Mouse (Mus musculus) midbrain, embryonic 14.5 days (tissue): ENCODE results near the gene Olfr128. TPM values are rescaled to one million over a fixed set of nuclear protein-coding genes. Genes with fewer than 3 reads are reported as not detected.
"Not testable (repeated sequence)": the region's sequence is repeated elsewhere in the genome, so short reads cannot be mapped to it uniquely, and the experiment has no call there.

ENCODE experiments used
- ATAC-seq: fragments of 200-750 bp; cut with Nextera tagmentation; 2 replicates; pipeline ENCODE4 v1.8.0; 2017; ENCODE audit warnings: moderate number of reproducible peaks, moderate library complexity; ENCODE audit not compliant: low FRiP score, low TSS enrichment
- DNase-seq: peaks from one replicate; pipeline ENCODE4 v3.0.0-alpha.2; 2015
- H3K27ac ChIP-seq: fragments of 300-500 bp; sonication (generic); replicated peaks from 2 replicates; pipeline ENCODE4 v1.5.1; 2014; ENCODE audit warnings: mild to moderate bottlenecking, low read depth, low read length, moderate library complexity
- H3K27me3 ChIP-seq: fragments of 300-500 bp; sonication (generic); 2 replicates; pipeline ENCODE4 v1.6.1; 2014; ENCODE audit warnings: low read length, control low read depth, mixed read lengths; ENCODE audit not compliant: control insufficient read depth, insufficient read depth
- H3K36me3 ChIP-seq: fragments of 300-500 bp; sonication (generic); 2 replicates; pipeline ENCODE4 v1.6.1; 2014; ENCODE audit warnings: low read length, control low read depth; ENCODE audit not compliant: control insufficient read depth, insufficient read depth
- H3K4me1 ChIP-seq: fragments of 300-500 bp; sonication (generic); 2 replicates; pipeline ENCODE4 v1.6.1; 2014; ENCODE audit warnings: mild to moderate bottlenecking, antibody characterized with exemption, low read length, control low read depth; ENCODE audit not compliant: control insufficient read depth, insufficient read depth
- H3K4me2 ChIP-seq: fragments of 300-500 bp; sonication (generic); 2 replicates; pipeline ENCODE4 v1.6.1; 2014; ENCODE audit warnings: mild to moderate bottlenecking, low read length, moderate library complexity
- H3K4me3 ChIP-seq: fragments of 300-500 bp; sonication (generic); replicated peaks from 2 replicates; pipeline ENCODE4 v1.5.1; 2014; ENCODE audit warnings: low read depth, low read length
- H3K9ac ChIP-seq: fragments of 300-500 bp; sonication (generic); replicated peaks from 2 replicates; pipeline ENCODE4 v1.6.1; 2014; ENCODE audit warnings: mild to moderate bottlenecking, low read length, moderate library complexity
- H3K9me3 ChIP-seq: fragments of 300-500 bp; sonication (generic); 2 replicates; pipeline ENCODE4 v1.6.1; 2016; ENCODE audit warnings: low read length, control low read depth, mixed read lengths; ENCODE audit not compliant: control insufficient read depth
- WGBS: fragments of 180-500 bp; shearing (Covaris S2); extraction: QIAGEN DNeasy Blood & Tissue Kit; methylation state at CpG from one replicate; pipeline ENCODE4 v1.1.7; 2014; 5-methylcytosine and 5-hydroxymethylcytosine counted together
- polyA plus RNA-seq: library from polyadenylated mRNA; unstranded; fragments of >200 nt; fragmentation: Nextera tagmentation; extraction: Ambion mirVana; gene quantifications from 2 replicates; pipeline ENCODE4 v1.2.1, GENCODE M21; 2014

Gene Olfr128
- polyA plus RNA-seq = not detected in 2 replicates

DNA sequence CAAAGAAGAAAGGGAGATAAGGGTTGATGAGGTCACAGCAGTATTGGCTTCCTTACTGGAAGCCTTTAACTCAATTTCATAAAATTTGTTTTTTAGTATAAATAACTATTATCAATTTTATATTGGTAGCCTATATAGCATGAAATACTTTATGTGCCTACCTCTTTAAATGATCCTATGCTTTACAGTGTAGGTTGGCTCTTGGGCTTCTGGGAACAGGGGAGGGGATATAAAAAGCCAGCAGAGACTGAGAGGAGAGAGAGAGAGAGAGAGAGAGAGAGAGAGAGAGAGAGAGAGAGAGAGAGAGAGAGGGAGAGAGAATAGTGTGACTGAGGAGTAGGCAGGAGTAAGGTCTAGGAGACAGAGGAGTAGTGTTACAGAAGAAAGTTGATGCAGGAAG is at the start of gene Olfr128:
Olfr128 (plus strand) TSS at position 301 of the 400 bp plus-strand sequence.
- H3K27ac ChIP-seq = no peak within 1 kb of the TSS
- H3K4me1 ChIP-seq = no peaks in the 10 kb centered on the region
- ATAC-seq = no peak
- H3K9me3 ChIP-seq = no peaks in the 10 kb centered on the region
- DNase-seq = no peak
- no peak within 1 kb of the TSS for H3K4me3 ChIP-seq
- H3K27me3 ChIP-seq = no peaks in the 10 kb centered on the region
- no peak within 1 kb of the TSS for H3K9ac ChIP-seq
- H3K4me2 ChIP-seq = no peak within 1 kb of the TSS
- no peaks in the 10 kb centered on the region for H3K36me3 ChIP-seq

DNA sequence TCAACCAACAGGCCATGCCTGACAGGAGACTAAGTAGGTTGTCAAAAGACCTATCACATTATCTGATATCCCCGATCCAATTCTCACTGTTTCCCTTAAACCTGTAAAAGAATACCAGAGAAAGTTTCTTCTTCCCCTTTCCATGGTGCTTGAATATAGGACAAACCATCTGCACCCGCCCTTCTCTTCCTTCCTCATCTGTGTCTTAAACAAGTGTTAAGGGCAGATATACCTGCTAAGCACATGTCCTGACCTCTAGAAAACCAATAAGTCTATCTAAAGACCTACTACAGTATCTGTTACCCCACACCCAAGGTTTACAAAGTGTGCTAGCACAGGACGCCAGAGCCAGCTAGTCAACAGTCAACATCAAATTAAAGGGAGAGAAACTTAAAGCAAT is 46.5 kb upstream of the Olfr128 start:
- Histone ChIP-seq H3K27ac (no peak overlapping the region), H3K27me3 (no peaks in the 10 kb centered on the region), H3K36me3 (no peaks in the 10 kb centered on the region), H3K9me3 (no peaks in the 10 kb centered on the region), H3K9ac (no peak overlapping the region), H3K4me3 (no peak overlapping the region), H3K4me1 (no peaks in the 10 kb centered on the region), H3K4me2 (no peak overlapping the region)
- 78% methylated on average over 3 of the region's 3 CpGs for WGBS
- ATAC-seq (no peak), DNase-seq (no peak)

DNA sequence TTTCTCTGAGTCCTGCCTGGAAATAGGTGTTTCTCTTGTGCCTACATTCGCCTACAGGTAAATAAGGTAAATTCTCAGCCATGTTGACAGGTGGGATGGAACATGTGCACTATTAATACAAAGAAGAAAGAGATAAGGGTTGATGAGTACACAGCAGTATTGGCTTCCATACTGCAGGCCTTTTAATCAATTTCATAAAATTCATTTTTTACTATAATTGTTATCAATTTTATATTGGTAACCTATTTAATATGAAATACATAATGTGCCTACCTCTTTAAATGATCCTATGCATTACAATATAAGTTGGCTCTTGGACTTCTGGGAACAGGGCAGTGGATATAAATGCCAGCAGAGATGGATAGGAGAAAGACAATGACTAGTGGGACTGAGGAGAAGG is 20.2 kb upstream of the Olfr128 start, which contains the start of gene Olfr127:
Olfr127 (plus strand) TSS at position 301 of the 400 bp plus-strand sequence.
- no peak for DNase-seq
- Histone ChIP-seq H3K36me3 (no peaks in the 10 kb centered on the region), H3K4me1 (no peaks in the 10 kb centered on the region), H3K27me3 (no peaks in the 10 kb centered on the region), H3K9me3 (no peaks in the 10 kb centered on the region), H3K4me2 (no peak within 1 kb of the TSS), H3K4me3 (no peak within 1 kb of the TSS), H3K9ac (no peak within 1 kb of the TSS), H3K27ac (no peak within 1 kb of the TSS)
- no peak for ATAC-seq
- WGBS = 70% methylated on average over 1 of the region's 1 CpGs

DNA sequence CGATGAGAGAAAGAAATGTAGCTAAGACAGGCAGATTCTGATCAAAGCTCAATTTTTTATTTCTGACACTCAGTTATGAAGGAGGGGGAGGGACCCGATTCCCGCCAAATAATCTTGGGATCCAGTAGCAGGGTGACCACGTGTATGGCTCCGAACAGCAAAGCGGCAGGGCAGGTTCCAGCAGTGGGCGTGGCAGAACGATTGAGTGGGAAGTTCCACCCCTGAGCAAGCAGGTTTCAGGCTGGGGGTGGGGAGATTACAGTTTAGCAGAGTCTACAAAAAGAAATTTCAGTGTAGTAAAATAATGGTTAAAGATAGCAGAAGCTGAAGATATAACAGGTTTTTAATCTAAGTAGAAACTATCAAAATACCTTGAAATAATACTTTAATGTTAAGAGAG is 13.5 kb upstream of the Olfr128 start:
- not testable (repeated sequence) for ATAC-seq, H3K27me3 ChIP-seq
- WGBS = 75% methylated on average over 8 of the region's 8 CpGs

DNA sequence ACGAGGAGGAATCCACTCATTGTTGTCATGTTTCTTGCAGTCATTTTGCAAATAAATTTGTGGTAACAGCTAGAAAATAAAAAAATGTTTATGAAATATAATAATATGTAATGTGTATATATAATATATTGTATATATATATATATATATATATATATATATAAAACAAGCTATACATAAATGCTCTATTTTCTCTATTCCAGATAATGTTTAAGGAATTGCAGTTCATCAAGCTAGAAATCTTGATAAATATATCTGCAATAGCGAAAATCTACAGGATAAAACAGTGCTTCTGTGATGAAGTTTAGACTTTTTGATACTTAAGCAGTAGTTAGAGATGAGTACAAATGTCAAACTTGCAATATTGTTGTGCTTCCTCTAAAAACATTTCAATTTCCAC is 32.6 kb downstream of the Olfr128 start, which contains the start of gene Olfr761:
Olfr761 (minus strand) TSS at position 101 of the 400 bp plus-strand sequence.
- H3K9ac ChIP-seq = no peak within 1 kb of the TSS
- no peak within 1 kb of the TSS for H3K4me3 ChIP-seq
- 71% methylated on average over 2 of the region's 2 CpGs for WGBS
- no peak for DNase-seq
- H3K27me3 ChIP-seq = no peaks in the 10 kb centered on the region
- no peak for ATAC-seq
- H3K27ac ChIP-seq = no peak within 1 kb of the TSS
- H3K4me2 ChIP-seq = no peak within 1 kb of the TSS
- no peaks in the 10 kb centered on the region for H3K36me3 ChIP-seq
- no peaks in the 10 kb centered on the region for H3K9me3 ChIP-seq
- no peaks in the 10 kb centered on the region for H3K4me1 ChIP-seq

More for the DNA sequence above, 13.5 kb upstream of the Olfr128 start:
- not testable (repeated sequence) for H3K4me1 ChIP-seq, H3K36me3 ChIP-seq, H3K4me3 ChIP-seq, H3K9ac ChIP-seq, H3K9me3 ChIP-seq, DNase-seq, H3K27ac ChIP-seq, H3K4me2 ChIP-seq

DNA sequence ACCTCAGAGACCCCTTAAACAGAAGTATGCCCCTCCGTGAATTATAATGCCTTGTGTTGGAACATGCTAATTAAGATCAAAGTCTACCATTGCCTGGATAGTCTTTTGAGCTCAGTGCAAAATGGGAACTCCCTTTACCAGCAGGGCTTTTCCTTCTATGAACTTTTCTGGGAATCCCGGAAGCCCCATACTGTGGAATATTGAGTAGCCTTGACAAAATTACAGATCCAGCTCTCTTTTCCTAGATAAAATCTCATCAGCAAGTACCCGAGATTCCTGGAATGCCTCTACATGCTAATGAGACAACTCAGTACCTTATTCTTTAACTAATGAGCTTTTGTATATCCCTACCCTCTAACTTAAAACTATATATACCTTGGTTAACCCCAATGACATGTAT is 53.2 kb downstream of the Olfr128 start:
- ATAC-seq = no peak
- Histone ChIP-seq H3K36me3 (no peaks in the 10 kb centered on the region), H3K4me1 (no peaks in the 10 kb centered on the region), H3K27me3 (no peaks in the 10 kb centered on the region), H3K9ac (no peak overlapping the region), H3K27ac (no peak overlapping the region), H3K4me3 (no peak overlapping the region), H3K4me2 (no peak overlapping the region), H3K9me3 (no peaks in the 10 kb centered on the region)
- WGBS = 91% methylated on average over 3 of the region's 3 CpGs
- DNase-seq = no peak

Other genes starting within 250 kb of the Olfr128 start
- gene Olfr119, start 224.0 kb upstream of the Olfr128 start, polyA plus RNA-seq = not detected in 2 replicates
- not detected in 2 replicates for gene Olfr120, start 198.7 kb upstream of the Olfr128 start, polyA plus RNA-seq
- not detected in 2 replicates for gene Olfr121, start 171.7 kb upstream of the Olfr128 start, polyA plus RNA-seq
- gene Olfr122, start 151.9 kb upstream of the Olfr128 start, polyA plus RNA-seq = not detected in 2 replicates
- not detected in 2 replicates for gene Olfr123, start 127.0 kb upstream of the Olfr128 start, polyA plus RNA-seq
- not detected in 2 replicates for gene Olfr124, start 120.7 kb upstream of the Olfr128 start, polyA plus RNA-seq
- not detected in 2 replicates for gene Olfr125, start 87.6 kb upstream of the Olfr128 start, polyA plus RNA-seq
- gene Olfr126, start 73.1 kb upstream of the Olfr128 start, polyA plus RNA-seq = not detected in 2 replicates
- gene Olfr127, start 20.1 kb upstream of the Olfr128 start, polyA plus RNA-seq = not detected in 2 replicates
- gene Olfr761, start 32.5 kb downstream of the Olfr128 start, polyA plus RNA-seq = not detected in 2 replicates
- not detected in 2 replicates for gene Olfr129, start 139.5 kb downstream of the Olfr128 start, polyA plus RNA-seq
- gene Olfr130, start 143.4 kb downstream of the Olfr128 start, polyA plus RNA-seq = not detected in 2 replicates
- not detected in 2 replicates for gene Olfr131, start 168.1 kb downstream of the Olfr128 start, polyA plus RNA-seq
- not detected in 2 replicates for gene Olfr132, start 214.0 kb downstream of the Olfr128 start, polyA plus RNA-seq
- not detected in 2 replicates for gene Olfr133, start 224.7 kb downstream of the Olfr128 start, polyA plus RNA-seq